Mouse (Mus musculus): ENCODE measurements around the gene Pappa.

DNA sequence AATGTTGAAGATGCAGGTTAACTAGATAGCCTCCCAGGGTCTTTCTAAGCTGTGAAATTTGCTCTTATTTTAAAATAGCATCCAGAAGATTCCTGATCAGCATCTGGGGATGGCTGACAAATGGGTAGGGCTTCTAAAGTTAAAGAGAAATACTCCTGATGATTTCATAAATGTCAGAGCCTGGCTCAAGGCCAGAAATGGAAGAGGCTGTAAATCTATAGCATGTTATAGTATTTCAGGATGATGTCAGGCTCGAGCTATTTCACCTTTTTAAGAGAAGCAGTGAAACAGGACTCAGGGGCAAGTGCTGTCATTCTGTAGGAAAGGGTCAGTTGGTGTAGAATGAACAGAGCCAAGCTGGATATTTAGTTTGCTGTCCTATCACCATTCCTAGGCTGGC, 54.2 kb downstream of the Pappa start:
- TF ChIP-seq CTCF (IDR thresholded peaks at IDR 0.05; ENCODE audit: insufficient read depth, low read depth, low read length) (no peak), POLR2A (IDR thresholded peaks at IDR 0.05; ENCODE audit: insufficient read depth, low read depth, low read length) (no peak)
